Mouse (Mus musculus) E14TG2a.4 (cell line): ENCODE measurements around the gene Depdc5.

Experiments
- H3K27me3 ChIP-seq: 2 replicates; pipeline ENCODE4 v1.6.1; 2014; ENCODE audit warnings: low read length, control low read depth; ENCODE audit not compliant: insufficient read depth
- H3K36me3 ChIP-seq: 2 replicates; pipeline ENCODE4 v1.6.1; 2014; ENCODE audit warnings: low read length, control low read depth; ENCODE audit not compliant: insufficient read depth
- H3K4me1 ChIP-seq: replicated peaks from 2 replicates; pipeline ENCODE4 v1.6.1; 2014; ENCODE audit warnings: low read depth, low read length, control low read depth
- H3K4me3 ChIP-seq: replicated peaks from 2 replicates; pipeline ENCODE4 v1.5.1; 2014; ENCODE audit warnings: mild to moderate bottlenecking, low read length
- H3K9me3 ChIP-seq: 2 replicates; pipeline ENCODE4 v1.6.1; 2014; ENCODE audit warnings: low read length, control low read depth
- CTCF ChIP-seq: conservative IDR thresholded peaks from 2 replicates; pipeline ENCODE4 v1.5.1; 2014; ENCODE audit warnings: low read length
- NANOG ChIP-seq: IDR thresholded peaks from 2 replicates; pipeline ENCODE4 v1.6.1; 2014; ENCODE audit warnings: borderline replicate concordance, low read length, mixed read lengths
- POU5F1 ChIP-seq: IDR thresholded peaks from 2 replicates; pipeline ENCODE4 v1.6.1; 2014; ENCODE audit warnings: low read length, borderline replicate concordance

Depdc5 gene

DNA sequence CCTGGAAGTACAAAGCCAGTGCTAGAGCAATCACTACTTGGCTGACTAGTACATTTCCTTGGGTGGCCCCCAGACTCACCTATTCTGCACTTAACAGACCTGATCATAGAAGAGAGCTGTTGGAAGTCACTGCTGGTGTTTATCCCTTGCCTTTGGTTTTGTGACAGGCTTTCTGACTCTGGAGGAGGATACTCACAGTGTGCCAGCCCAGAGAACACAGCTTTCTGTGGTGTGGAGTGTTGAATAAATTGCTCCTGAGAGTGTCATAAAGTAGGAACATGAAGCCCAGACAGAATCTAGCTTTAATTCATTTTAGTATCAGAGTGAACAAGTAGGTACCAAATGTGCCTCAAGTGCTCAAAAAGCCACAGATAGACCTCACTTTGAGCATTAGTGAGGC lies 113.7 kb downstream of the Depdc5 start:
- H3K9me3 ChIP-seq: no peaks in the 10 kb centered on the region
- no peaks in the 10 kb centered on the region for H3K4me1 ChIP-seq
- no peaks in the 10 kb centered on the region for H3K27me3 ChIP-seq
- H3K36me3 ChIP-seq: peaks cover 34% of the 10 kb centered on the region
- no peak overlapping the region for H3K4me3 ChIP-seq
- TF ChIP-seq POU5F1 (no peak), NANOG (no peak), CTCF (no peak)

DNA sequence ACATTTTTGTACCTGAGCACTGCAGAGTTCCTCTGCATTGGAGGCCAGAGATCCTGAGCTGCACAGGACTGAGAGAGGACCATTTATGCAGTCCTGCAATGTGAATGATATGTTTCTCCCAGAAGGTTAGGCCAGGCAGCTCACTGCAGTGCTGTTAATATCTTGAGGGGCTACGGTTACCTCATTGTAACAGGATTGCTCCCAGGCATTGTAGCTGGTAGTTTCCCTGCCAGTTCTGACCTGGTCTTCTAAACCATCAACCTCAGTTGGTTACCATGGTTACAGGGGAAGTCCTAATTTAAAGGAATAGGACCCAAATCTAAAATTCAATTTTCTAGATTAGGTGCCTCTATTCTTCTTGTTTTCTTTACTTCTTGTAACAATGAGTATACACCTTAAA lies 121.9 kb downstream of the Depdc5 start:
- H3K9me3 ChIP-seq: no peaks in the 10 kb centered on the region
- no peak overlapping the region for H3K4me3 ChIP-seq
- no peak for TF ChIP-seq POU5F1
- TF ChIP-seq CTCF: no peak
- no peak for TF ChIP-seq NANOG
- no peaks in the 10 kb centered on the region for H3K27me3 ChIP-seq
- peaks cover 10% of the 10 kb centered on the region for H3K4me1 ChIP-seq
- H3K36me3 ChIP-seq: peaks cover 43% of the 10 kb centered on the region

DNA sequence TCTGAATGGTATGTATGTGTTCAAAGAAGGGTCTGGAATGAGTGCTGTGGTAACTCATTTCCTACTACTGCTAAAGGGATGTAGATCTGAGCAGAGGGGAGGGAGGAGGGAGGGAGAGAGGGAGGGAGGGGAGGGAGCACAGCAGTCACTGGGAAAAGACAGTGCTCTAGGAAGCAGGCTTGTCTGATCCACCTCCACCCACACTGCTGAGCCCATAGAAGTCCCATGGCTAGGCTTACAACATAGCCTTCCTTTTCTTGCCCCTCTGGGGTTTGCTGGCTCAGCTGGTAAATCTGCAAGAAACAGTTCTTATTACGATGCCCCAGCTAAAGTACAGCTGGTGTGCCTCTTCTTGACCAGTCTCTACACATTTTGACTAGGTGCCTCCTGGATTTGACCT lies 124.4 kb downstream of the Depdc5 start:
- Histone ChIP-seq H3K27me3 (no peaks in the 10 kb centered on the region), H3K4me1 (peaks cover 20% of the 10 kb centered on the region), H3K36me3 (peaks cover 33% of the 10 kb centered on the region), H3K9me3 (no peaks in the 10 kb centered on the region), H3K4me3 (no peak overlapping the region)
- TF ChIP-seq NANOG: no peak
- TF ChIP-seq CTCF: no peak
- no peak for TF ChIP-seq POU5F1

DNA sequence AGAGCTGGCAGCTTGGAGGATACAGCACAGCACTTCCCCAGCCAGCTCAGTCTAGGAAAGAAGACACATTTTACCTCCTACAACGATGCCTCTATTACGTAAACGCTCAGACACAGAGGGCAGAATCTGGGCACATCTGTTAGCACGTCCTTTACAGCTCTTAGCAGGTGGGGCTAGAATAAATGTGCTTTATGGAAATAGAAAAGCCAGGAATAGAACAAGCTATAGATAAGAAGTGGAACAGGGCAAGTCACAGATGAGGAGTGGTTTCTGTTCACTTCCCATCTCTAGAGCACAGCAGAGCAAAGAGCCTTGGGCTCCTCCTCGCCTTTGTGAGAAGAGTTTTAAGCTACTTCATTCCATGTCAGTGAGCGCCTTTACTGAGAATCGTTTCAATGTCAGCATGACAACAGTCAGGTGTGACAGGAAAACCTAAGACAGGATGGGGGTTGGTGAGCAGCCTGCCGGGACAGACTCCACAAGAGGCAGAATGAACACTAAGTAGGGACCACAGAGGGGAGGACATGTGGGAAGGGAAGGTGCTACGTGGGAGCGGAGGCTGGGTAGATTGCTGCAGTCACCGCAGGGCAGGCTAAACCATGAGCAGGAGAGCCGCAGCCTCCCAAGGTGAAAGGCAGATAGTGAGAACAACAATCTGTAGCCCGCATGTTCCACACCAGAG lies 126.6 kb downstream of the Depdc5 start:
- H3K36me3 ChIP-seq: peaks cover 14% of the 10 kb centered on the region; the same call in 1 of the 2 replicates
- H3K4me3 ChIP-seq: no peak overlapping the region
- TF ChIP-seq NANOG: no peak
- TF ChIP-seq CTCF: no peak
- no peak for TF ChIP-seq POU5F1
- H3K9me3 ChIP-seq: no peaks in the 10 kb centered on the region
- H3K27me3 ChIP-seq: 0 out of 2 replicates have a peak, but pooled peaks cover under 1% of the 10 kb centered on the region
- H3K4me1 ChIP-seq: peaks cover 20% of the 10 kb centered on the region

DNA sequence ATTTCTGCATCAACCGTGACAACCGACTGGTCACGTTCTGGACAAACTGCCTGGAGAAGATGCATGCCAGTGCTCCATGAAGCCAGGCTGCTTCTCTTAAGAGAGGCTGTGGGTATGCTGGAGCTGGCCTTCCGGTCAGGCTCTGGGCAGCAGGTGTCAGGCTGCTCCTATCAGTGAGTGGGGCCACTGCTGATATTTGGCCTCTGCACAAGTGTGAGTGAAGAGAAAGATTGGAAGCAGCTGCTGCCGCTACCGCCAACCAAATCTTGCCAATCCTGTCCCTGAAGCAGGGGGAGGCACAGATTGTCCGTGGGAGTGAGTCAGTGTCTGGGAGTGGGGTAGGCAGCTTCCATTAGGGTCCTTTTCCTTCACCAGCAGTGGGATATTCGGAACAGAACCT lies 127.7 kb downstream of the Depdc5 start:
- TF ChIP-seq CTCF (no peak), POU5F1 (no peak), NANOG (no peak)
- Histone ChIP-seq H3K9me3 (no peaks in the 10 kb centered on the region), H3K36me3 (peaks cover 10% of the 10 kb centered on the region; the same call in 1 of the 2 replicates), H3K4me3 (no peak overlapping the region), H3K4me1 (peaks cover 20% of the 10 kb centered on the region), H3K27me3 (peaks cover 8% of the 10 kb centered on the region; the same call in 1 of the 2 replicates)

DNA sequence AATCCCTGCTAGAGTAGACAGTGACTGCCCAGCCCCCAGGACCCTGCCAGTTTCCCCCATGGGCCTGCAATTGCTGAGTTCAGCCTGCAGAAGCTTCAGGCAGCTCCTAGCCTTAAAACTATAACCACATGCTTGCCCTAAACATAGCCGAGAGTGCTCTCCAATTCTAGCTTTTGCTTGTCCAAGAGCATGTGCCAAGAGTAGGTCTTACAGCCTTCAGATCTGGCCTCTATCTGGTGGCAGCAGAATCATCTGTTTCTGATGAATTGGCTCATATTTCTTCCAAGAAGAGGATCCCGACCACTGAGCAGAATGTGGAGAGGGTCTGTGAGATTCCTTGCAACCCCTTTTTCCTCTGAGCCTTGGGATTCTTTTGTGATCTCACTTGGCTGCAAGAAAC lies 131.0 kb downstream of the Depdc5 start:
- TF ChIP-seq POU5F1 (no peak), NANOG (no peak), CTCF (no peak)
- no peaks in the 10 kb centered on the region for H3K9me3 ChIP-seq
- peaks cover 23% of the 10 kb centered on the region for H3K27me3 ChIP-seq
- H3K36me3 ChIP-seq: no peaks in the 10 kb centered on the region
- no peak overlapping the region for H3K4me3 ChIP-seq
- H3K4me1 ChIP-seq: peaks cover 19% of the 10 kb centered on the region

DNA sequence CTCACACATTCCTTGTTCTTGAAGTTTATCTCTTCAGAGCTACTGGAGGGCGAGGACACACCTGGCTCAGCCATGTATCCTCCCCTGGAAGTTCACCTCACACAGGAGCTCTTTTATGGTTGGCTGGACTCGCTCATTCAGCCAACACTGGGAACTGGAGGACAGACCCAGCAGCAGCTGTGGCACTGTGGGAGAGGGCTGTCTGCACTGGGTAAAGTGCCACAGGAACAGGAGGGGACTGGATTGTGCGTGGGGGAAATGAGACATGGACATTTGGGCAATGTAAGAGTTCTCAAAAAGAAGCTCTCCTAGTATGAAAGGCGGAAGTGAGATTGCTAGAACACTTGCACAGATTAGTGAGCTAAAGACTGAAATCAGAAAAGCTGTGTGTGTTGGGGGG lies 132.3 kb downstream of the Depdc5 start:
- H3K9me3 ChIP-seq: no peaks in the 10 kb centered on the region
- H3K4me3 ChIP-seq: no peak overlapping the region
- peaks cover 6% of the 10 kb centered on the region for H3K4me1 ChIP-seq
- no peaks in the 10 kb centered on the region for H3K36me3 ChIP-seq
- TF ChIP-seq CTCF: no peak
- no peak for TF ChIP-seq POU5F1
- TF ChIP-seq NANOG: no peak
- peaks cover 26% of the 10 kb centered on the region for H3K27me3 ChIP-seq

DNA sequence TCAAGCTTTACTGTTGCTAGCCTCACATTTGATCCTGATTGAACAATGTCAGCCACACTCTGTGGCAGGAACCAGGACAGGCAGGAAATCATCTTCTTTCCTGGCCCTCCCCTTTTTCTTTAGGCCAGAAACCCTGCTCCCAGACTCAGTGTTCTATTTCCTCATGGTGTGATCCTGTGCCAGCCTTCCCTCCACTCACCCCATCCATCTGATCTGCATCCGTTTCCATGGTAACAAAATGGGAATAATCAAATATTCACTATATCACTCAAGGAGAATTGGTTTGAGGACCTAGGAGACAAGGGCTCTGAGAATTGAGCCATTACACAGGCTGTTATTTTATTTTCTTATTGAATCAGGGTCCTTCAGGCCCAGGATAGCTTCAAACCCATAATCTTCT lies 133.1 kb downstream of the Depdc5 start:
- H3K4me1 ChIP-seq: no peaks in the 10 kb centered on the region
- H3K27me3 ChIP-seq: peaks cover 34% of the 10 kb centered on the region
- no peaks in the 10 kb centered on the region for H3K36me3 ChIP-seq
- TF ChIP-seq CTCF: no peak
- no peak for TF ChIP-seq NANOG
- no peak for TF ChIP-seq POU5F1
- H3K9me3 ChIP-seq: no peaks in the 10 kb centered on the region
- no peak overlapping the region for H3K4me3 ChIP-seq

DNA sequence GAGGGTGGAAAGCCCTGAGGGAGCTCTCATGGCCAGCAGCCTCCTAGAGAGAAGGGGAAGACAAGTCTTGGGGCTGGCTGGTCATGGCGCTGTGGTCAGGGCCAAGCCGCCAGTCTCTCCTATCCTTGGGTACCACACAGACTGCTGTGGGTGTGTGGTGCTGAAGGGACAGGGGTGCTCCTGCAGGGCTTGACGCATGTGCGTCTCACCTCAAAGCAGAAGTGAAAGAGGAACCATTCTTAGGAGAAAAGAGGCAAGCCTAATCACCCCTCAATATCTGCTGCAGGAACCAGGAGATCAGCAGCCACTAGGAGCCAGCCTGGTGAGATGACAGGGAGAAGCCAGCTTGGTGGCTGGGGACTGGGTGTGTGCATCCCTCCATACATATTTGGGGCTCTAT lies 134.2 kb downstream of the Depdc5 start:
- Histone ChIP-seq H3K4me3 (no peak overlapping the region), H3K9me3 (no peaks in the 10 kb centered on the region), H3K36me3 (no peaks in the 10 kb centered on the region), H3K4me1 (no peaks in the 10 kb centered on the region), H3K27me3 (peaks cover 40% of the 10 kb centered on the region)
- TF ChIP-seq CTCF: no peak
- TF ChIP-seq NANOG: no peak
- no peak for TF ChIP-seq POU5F1
